Mouse (Mus musculus) neutrophil, adult 65 days (primary cell): Measurements from ENCODE around the gene Gm9887. TPM values are rescaled to one million over a fixed set of nuclear protein-coding genes. Genes with fewer than 3 reads are reported as not detected.

ENCODE experiments used
- total RNA-seq: library from RNA; stranded (reverse); gene quantifications from 2 replicates; pipeline ENCODE4 v1.2.4, GENCODE M21; 2023

The Gm9887 gene
- total RNA-seq, result 0.93 and 1.9 TPM in 2 replicates

DNA sequence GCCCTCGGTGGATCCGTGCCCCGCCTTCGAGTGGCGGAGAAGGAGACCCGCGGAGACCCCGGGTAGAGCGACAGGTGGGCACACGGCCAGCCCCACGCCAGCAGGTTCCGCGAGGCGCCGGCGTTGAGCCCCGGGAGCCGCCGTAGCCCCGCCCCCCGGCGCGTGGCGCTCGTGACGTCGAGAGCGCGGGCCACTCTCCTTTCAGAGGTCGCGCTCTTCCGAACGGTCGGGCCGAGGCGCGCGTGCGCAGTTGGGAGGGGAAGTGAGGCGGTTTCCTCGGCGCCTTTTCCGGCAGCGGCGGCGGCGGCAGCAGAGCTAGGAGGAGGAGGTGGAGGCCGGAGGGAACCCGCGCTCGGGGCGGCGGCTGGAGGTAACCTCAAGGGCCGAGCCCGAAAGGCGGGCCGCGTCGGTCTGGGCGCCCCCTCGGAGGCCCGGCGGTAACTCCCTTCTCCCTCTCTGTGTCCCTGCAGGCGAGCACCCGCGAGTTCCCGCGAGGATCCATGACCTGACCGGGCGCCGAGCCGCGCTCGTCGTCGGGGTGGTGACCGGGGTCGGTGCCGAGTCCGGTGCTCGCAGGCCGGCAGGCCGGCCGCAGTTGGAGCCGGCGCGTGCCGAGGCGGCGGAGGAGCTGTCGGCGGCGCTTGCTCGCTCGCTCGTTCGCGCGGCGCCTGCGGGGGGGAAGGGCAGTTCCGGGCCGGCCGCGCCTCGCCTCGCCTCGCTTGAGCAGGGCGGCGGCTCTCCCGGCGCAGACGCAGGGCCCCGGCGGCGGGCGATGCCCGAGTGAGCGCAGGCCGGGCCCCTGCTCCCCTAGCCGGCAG lies at the start of gene Gm9887, which contains the start of gene Arf6:
Gene Gm9887 (minus strand): TSS at position 605 of the 818 bp plus-strand sequence.
Gene Arf6 (plus strand): TSS at position 297 of the 818 bp plus-strand sequence.

DNA sequence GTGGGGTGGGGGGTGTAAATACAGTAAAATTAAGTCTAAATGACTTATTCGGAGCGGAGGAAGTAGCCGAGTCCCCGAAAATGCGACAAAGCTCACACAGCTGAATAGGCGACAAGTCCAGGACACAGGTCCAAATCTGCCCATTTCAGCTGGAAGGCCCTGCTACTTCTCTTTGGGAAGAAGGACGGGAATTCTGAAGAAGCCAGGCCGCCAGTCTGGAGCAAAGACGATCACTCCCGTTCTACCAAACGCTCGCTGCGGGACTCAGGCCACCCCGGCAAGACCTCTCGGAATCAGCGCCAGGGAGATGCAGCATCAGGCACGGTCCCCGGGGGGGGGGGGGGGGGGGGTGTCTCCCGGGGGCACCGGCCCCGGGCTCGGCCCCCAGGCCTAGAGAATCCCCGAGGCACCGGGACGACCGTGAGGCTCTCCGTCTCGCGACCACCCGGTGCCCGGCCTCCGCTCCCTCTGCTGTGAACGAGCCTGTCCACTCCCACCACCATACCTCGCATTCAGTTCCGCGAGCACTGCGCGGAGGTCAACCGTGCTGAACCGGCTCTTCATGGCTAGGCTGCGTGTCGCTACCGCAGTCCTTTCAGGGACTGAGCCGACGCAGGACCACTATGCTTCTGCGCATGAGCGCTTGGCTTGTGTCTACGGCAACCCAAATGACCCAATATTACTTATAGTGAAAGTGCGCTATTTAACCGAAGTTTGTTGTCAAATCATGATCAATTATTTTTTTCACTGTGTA lies 15.5 kb downstream of the Gm9887 start, which contains the start of gene Nemf:
Gene Nemf (minus strand): TSS at position 620 of the 754 bp plus-strand sequence.

Other genes with a start within 250 kb of the Gm9887 start
- 658 and 1,139 TPM in 2 replicates for gene Rps29, start 213.3 kb downstream of the Gm9887 start, total RNA-seq
- gene Lrr1, start 203.6 kb downstream of the Gm9887 start, total RNA-seq, result 5.7 and 6.2 TPM in 2 replicates
- gene Rpl36al, start 188.4 kb downstream of the Gm9887 start, total RNA-seq, result 133 and 180 TPM in 2 replicates
- 25.7 and 26.3 TPM in 2 replicates for gene Mgat2, start 188.3 kb downstream of the Gm9887 start, total RNA-seq
- gene Gm49383, start 175.4 kb downstream of the Gm9887 start, total RNA-seq, result 3.2 and 5.3 TPM in 2 replicates
- 1.3 and 1.7 TPM in 2 replicates for gene Dnaaf2, start 174.0 kb downstream of the Gm9887 start, total RNA-seq
- gene Gm49384, start 168.2 kb downstream of the Gm9887 start, total RNA-seq, result 2.3 and 4.2 TPM in 2 replicates
- 5.8 and 8.6 TPM in 2 replicates for gene Pole2, start 144.3 kb downstream of the Gm9887 start, total RNA-seq
- 0.34 and 0.63 TPM in 2 replicates for gene Klhdc1, start 131.3 kb downstream of the Gm9887 start, total RNA-seq
- 20.7 and 20.9 TPM in 2 replicates for gene Klhdc2, start 75.8 kb downstream of the Gm9887 start, total RNA-seq
- gene Nemf, start 15.3 kb downstream of the Gm9887 start, total RNA-seq, result 35.0 and 43.5 TPM in 2 replicates
- 163 and 204 TPM in 2 replicates for gene Arf6, start 308 bp downstream of the Gm9887 start, total RNA-seq
- gene Vcpkmt, start 210.6 kb upstream of the Gm9887 start, total RNA-seq, result 2.0 and 2.9 TPM in 2 replicates